Mouse (Mus musculus) megakaryocyte, embryonic 14.5 days (primary cell): ENCODE results near the gene Uqcrc2. TPM values are rescaled to one million over a fixed set of nuclear protein-coding genes. Genes with fewer than 3 reads are reported as not detected.
A peak's percentile ranks its signal among the peaks of the same experiment; 100 is the strongest.

ENCODE experiments used
- H3K27me3 ChIP-seq: replicated peaks from 2 replicates; pipeline ENCODE3; 2012; ENCODE audit warnings: inconsistent platforms
- H3K36me3 ChIP-seq: replicated peaks from 2 replicates; pipeline ENCODE3; 2012; ENCODE audit warnings: low read length, inconsistent platforms, mixed read lengths
- H3K4me1 ChIP-seq: 2 replicates; pipeline ENCODE4 v1.6.1; 2012; ENCODE audit warnings: inconsistent platforms
- H3K4me3 ChIP-seq: replicated peaks from 2 replicates; pipeline ENCODE3; 2012; ENCODE audit warnings: moderate library complexity, mild to moderate bottlenecking, inconsistent platforms
- H3K9me3 ChIP-seq: 2 replicates; pipeline ENCODE4 v1.6.1; 2012; ENCODE audit warnings: inconsistent platforms
- FLI1 ChIP-seq: IDR thresholded peaks from 2 replicates; pipeline ENCODE4 v1.6.1; 2012; ENCODE audit warnings: low read length, inconsistent platforms, mixed read lengths
- GATA1 ChIP-seq: IDR thresholded peaks from 3 replicates; pipeline ENCODE4 v1.6.1; 2012; ENCODE audit warnings: mixed read lengths, low read length, inconsistent platforms, borderline replicate concordance
- polyA plus RNA-seq: library from polyadenylated mRNA; stranded (reverse); fragments of >175 nt; gene quantifications from 2 replicates; pipeline ENCODE4 v1.2.3, GENCODE M21; 2012; ENCODE audit warnings: low replicate concordance; ENCODE audit not compliant: insufficient read depth

The Uqcrc2 gene
- polyA plus RNA-seq, 1 experiment, result 5.1 TPM

- H3K4me3 ChIP-seq, result peak overlapping the region; percentile 53
- H3K4me1 ChIP-seq, result peaks cover 75% of the 10 kb centered on the region
- no peaks in the 10 kb centered on the region for H3K9me3 ChIP-seq
- TF ChIP-seq FLI1 (no peak), GATA1 (no peak)
- peaks cover 22% of the 10 kb centered on the region for H3K36me3 ChIP-seq
- no peaks in the 10 kb centered on the region for H3K27me3 ChIP-seq
Measured at GRCm38 (mm10) chr7:120684731-120685161, 49.8 kb downstream of the Uqcrc2 start.

- Histone ChIP-seq H3K36me3 (peaks cover 25% of the 10 kb centered on the region), H3K4me3 (peak overlapping the region; percentile 42), H3K27me3 (no peaks in the 10 kb centered on the region), H3K9me3 (no peaks in the 10 kb centered on the region), H3K4me1 (peaks cover 75% of the 10 kb centered on the region)
- TF ChIP-seq GATA1 (no peak), FLI1 (no peak)
Measured at GRCm38 (mm10) chr7:120685227-120685626, 50.3 kb downstream of the Uqcrc2 start.

GRCm38 (mm10) chr7:120690634-120691033 lies 55.7 kb downstream of the Uqcrc2 start:
- Histone ChIP-seq H3K9me3 (no peaks in the 10 kb centered on the region), H3K36me3 (peaks cover 52% of the 10 kb centered on the region), H3K4me3 (no peak overlapping the region), H3K27me3 (no peaks in the 10 kb centered on the region), H3K4me1 (peaks cover 60% of the 10 kb centered on the region)
- no peak for TF ChIP-seq GATA1
- no peak for TF ChIP-seq FLI1

- Histone ChIP-seq H3K4me3 (no peak overlapping the region), H3K27me3 (no peaks in the 10 kb centered on the region), H3K9me3 (peaks cover 5% of the 10 kb centered on the region; the same call in 1 of the 2 replicates), H3K36me3 (peaks cover 55% of the 10 kb centered on the region), H3K4me1 (peaks cover 64% of the 10 kb centered on the region)
- TF ChIP-seq GATA1, result no peak
- no peak for TF ChIP-seq FLI1
Measured at GRCm38 (mm10) chr7:120693831-120694375, 58.9 kb downstream of the Uqcrc2 start.

GRCm38 (mm10) chr7:120695196-120695595 lies 60.2 kb downstream of the Uqcrc2 start:
- peaks cover 52% of the 10 kb centered on the region for H3K36me3 ChIP-seq
- no peak overlapping the region for H3K4me3 ChIP-seq
- peaks cover 5% of the 10 kb centered on the region; the same call in 1 of the 2 replicates for H3K9me3 ChIP-seq
- TF ChIP-seq FLI1 (no peak), GATA1 (no peak)
- H3K4me1 ChIP-seq, result peaks cover 63% of the 10 kb centered on the region
- H3K27me3 ChIP-seq, result no peaks in the 10 kb centered on the region

- H3K4me1 ChIP-seq, result peaks cover 64% of the 10 kb centered on the region
- peaks cover 48% of the 10 kb centered on the region for H3K36me3 ChIP-seq
- TF ChIP-seq FLI1 (no peak), GATA1 (no peak)
- no peaks in the 10 kb centered on the region for H3K27me3 ChIP-seq
- peaks cover 5% of the 10 kb centered on the region; the same call in 1 of the 2 replicates for H3K9me3 ChIP-seq
- no peak overlapping the region for H3K4me3 ChIP-seq
Measured at GRCm38 (mm10) chr7:120695641-120696040, 60.7 kb downstream of the Uqcrc2 start.

GRCm38 (mm10) chr7:120696331-120696730 lies 61.4 kb downstream of the Uqcrc2 start:
- H3K9me3 ChIP-seq, result peaks cover 5% of the 10 kb centered on the region; the same call in 1 of the 2 replicates
- H3K4me3 ChIP-seq, result no peak overlapping the region
- H3K27me3 ChIP-seq, result no peaks in the 10 kb centered on the region
- H3K4me1 ChIP-seq, result peaks cover 71% of the 10 kb centered on the region
- TF ChIP-seq GATA1, result no peak
- no peak for TF ChIP-seq FLI1
- peaks cover 41% of the 10 kb centered on the region for H3K36me3 ChIP-seq

- Histone ChIP-seq H3K4me1 (peaks cover 86% of the 10 kb centered on the region), H3K9me3 (peaks cover 5% of the 10 kb centered on the region; the same call in 1 of the 2 replicates), H3K4me3 (peak overlapping the region; percentile 46), H3K27me3 (no peaks in the 10 kb centered on the region), H3K36me3 (peaks cover 30% of the 10 kb centered on the region)
- TF ChIP-seq GATA1 (no peak), FLI1 (no peak)
Measured at GRCm38 (mm10) chr7:120699586-120699985, 64.6 kb downstream of the Uqcrc2 start.

- Histone ChIP-seq H3K9me3 (no peaks in the 10 kb centered on the region), H3K27me3 (no peaks in the 10 kb centered on the region), H3K4me1 (peaks cover 88% of the 10 kb centered on the region), H3K36me3 (peaks cover 12% of the 10 kb centered on the region), H3K4me3 (peak overlapping the region; percentile 83)
- TF ChIP-seq GATA1 (no peak), FLI1 (no peak)
Measured at GRCm38 (mm10) chr7:120703888-120704287, 68.9 kb downstream of the Uqcrc2 start.

Other genes with a start within 250 kb of the Uqcrc2 start
- not detected in 2 replicates for gene Abca16, start 225.5 kb upstream of the Uqcrc2 start, polyA plus RNA-seq
- not detected in 2 replicates for gene Pdzd9, start 35.2 kb downstream of the Uqcrc2 start, polyA plus RNA-seq
- gene Mosmo, start 42.4 kb downstream of the Uqcrc2 start, polyA plus RNA-seq, result 19.4 and 23.8 TPM in 2 replicates
- not detected in 2 replicates for gene Vwa3a, start 104.1 kb downstream of the Uqcrc2 start, polyA plus RNA-seq
- gene Gm5737, start 177.2 kb downstream of the Uqcrc2 start, polyA plus RNA-seq, result not detected in 2 replicates
- gene Eef2k, start 207.7 kb downstream of the Uqcrc2 start, polyA plus RNA-seq, result 5.4 and 42.9 TPM in 2 replicates